Mouse (Mus musculus): Measurements from ENCODE around the gene Olfr1132. TPM values are rescaled to one million over a fixed set of nuclear protein-coding genes. Genes with fewer than 3 reads are reported as not detected.

Olfr1132 gene
- not detected in 2 replicates for polyA plus RNA-seq (2012; rRNA removed)

DNA sequence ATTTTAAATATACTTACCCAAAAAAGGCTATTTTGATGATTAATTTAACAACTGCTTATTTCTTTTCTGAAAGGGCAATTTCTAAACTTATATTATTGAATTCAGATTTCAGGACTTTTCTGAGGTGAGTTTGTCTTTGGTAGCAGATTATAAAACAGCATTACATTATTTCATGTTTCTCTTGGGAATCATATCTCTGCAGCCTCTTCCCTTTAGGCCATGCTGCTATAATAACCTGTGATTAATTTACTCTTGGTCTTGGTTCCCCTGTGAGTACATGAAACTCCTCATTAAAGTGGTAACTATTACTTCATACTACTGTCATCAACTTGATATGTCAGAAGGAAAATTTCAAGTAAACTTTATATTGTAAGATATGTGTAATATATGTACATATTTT, at the start of gene Olfr1132:
Olfr1132 (minus strand) TSS at position 101 of the 400 bp plus-strand sequence.

DNA sequence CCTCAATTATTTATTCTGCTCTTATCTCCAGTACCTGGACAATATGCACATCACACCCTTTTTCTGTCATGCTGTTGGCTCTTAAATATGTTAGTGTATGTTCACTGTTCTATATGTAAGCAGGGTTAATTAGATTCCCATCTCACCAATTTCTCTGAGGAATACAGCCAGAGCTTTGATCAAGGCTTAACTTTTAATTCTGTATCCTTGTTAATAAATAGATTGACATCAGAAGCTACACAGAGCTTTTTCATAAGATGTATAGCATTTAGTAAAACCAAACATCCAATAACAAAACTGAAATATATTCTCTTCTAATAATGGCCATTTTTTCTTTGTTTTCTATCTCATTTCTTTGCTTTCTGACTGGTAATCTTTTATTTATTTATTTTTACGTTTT, 36.2 kb upstream of the Olfr1132 start, which contains the start of gene Olfr1135:
Olfr1135 (minus strand) TSS at position 101 of the 400 bp plus-strand sequence.

DNA sequence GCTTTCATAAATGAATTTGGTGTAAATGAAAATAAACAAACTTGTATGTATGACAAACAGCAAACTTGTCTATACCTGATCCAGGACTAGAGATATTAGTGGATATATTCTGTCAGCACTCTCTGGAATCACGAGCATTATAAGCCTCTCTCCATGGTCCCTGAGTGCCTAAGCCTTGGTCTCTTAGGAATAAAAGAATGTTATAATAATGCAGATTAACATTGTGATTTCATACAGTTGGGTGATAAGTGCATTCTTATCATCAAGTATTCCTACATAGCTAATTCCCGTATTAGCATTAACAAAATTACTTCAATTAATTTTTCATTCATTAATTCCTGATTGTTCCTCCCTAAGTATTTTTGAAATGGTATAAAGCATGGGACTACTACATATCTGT, 21.0 kb upstream of the Olfr1132 start, which contains the start of gene Olfr1134:
Olfr1134 (minus strand) TSS at position 101 of the 400 bp plus-strand sequence.

DNA sequence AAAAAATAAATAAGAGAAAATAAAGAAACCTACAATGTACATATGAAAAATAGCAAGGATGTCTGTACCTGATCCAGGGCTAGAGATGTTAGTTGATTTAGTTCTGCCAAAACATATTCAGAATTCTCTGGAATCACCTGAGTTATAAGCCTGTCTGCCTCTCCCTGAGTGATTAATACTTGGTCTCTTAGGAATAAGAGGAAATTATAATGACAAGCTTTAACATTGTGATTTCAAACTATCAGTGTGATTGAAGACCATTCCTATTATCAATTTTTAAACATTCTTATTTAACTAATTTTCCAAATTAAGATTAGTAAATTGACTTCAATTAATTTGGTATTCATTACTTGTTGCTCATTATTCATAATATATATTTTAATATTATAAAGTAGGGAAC, 9.9 kb upstream of the Olfr1132 start, which contains the start of gene Olfr1133:
Olfr1133 (minus strand) TSS at position 101 of the 400 bp plus-strand sequence.

DNA sequence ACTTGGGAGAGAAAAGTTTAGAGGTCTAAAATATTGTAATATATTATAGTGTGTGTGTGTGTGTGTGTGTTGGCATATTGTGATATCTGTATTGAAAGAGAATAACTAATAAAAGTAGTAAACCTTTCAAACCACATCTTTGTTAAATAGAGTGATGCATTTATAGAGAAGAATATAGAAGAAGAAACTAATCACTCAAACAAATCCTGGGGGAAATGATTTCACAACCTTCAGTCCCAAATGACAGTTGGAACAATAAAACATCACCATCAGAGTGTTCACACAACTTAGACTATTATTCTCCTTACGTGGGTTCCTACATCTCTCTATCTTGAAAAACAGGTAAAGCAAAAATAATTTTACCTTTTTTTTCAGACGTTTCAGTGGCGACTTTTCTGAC, 10.5 kb downstream of the Olfr1132 start, which contains the start of gene Olfr1131:
Olfr1131 (plus strand) TSS at position 301 of the 400 bp plus-strand sequence.

DNA sequence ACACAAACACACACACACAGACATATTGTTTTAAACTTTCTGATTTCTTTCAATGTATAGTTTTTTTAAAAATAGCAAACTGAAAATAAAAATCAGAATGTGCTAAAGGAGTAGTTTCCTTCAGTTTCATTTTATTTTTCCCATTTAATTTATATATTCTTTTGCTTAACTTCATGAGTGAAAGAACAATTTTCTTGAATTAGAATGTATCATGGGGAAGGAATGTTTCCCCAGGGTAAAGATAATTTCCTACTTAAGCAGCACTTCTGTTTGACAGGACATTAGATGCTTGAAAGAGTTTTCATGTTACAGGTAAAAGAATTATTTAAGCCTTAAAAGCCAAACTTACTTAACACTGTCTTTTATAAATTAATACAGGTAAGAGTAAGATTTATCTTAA, 31.4 kb downstream of the Olfr1132 start, which contains the start of gene Olfr1130:
Olfr1130 (plus strand) TSS at position 301 of the 400 bp plus-strand sequence.

Other genes starting within 250 kb of the Olfr1132 start
- gene Olfr1123, start 220.9 kb downstream of the Olfr1132 start, polyA plus RNA-seq (2012; rRNA removed), result not detected in 2 replicates
- not detected in 2 replicates for gene Olfr1124, start 207.3 kb downstream of the Olfr1132 start, polyA plus RNA-seq (2012; rRNA removed)
- not detected in 2 replicates for gene Olfr1126, start 183.6 kb downstream of the Olfr1132 start, polyA plus RNA-seq (2012; rRNA removed)
- not detected in 2 replicates for gene Pramel7, start 140.4 kb downstream of the Olfr1132 start, polyA plus RNA-seq (2012; rRNA removed)
- gene Pramel6, start 131.0 kb downstream of the Olfr1132 start, polyA plus RNA-seq (2012; rRNA removed), result not detected in 2 replicates
- gene Olfr153, start 105.7 kb downstream of the Olfr1132 start, polyA plus RNA-seq (2012; rRNA removed), result not detected in 2 replicates
- gene Olfr1128, start 92.0 kb downstream of the Olfr1132 start, polyA plus RNA-seq (2012; rRNA removed), result not detected in 2 replicates
- gene Olfr1129, start 63.6 kb downstream of the Olfr1132 start, polyA plus RNA-seq (2012; rRNA removed), result not detected in 2 replicates
- gene Olfr1130, start 31.3 kb downstream of the Olfr1132 start, polyA plus RNA-seq (2012; rRNA removed), result not detected in 2 replicates
- gene Olfr1131, start 10.4 kb downstream of the Olfr1132 start, polyA plus RNA-seq (2012; rRNA removed), result not detected in 2 replicates
- not detected in 2 replicates for gene Olfr1133, start 9.8 kb upstream of the Olfr1132 start, polyA plus RNA-seq (2012; rRNA removed)
- gene Olfr1134, start 20.9 kb upstream of the Olfr1132 start, polyA plus RNA-seq (2012; rRNA removed), result not detected in 2 replicates
- gene Olfr1135, start 36.1 kb upstream of the Olfr1132 start, polyA plus RNA-seq (2012; rRNA removed), result not detected in 2 replicates
- not detected in 2 replicates for gene Olfr1136, start 56.4 kb upstream of the Olfr1132 start, polyA plus RNA-seq (2012; rRNA removed)
- gene Olfr1137, start 75.6 kb upstream of the Olfr1132 start, polyA plus RNA-seq (2012; rRNA removed), result not detected in 2 replicates
- not detected in 2 replicates for gene Olfr1138, start 102.4 kb upstream of the Olfr1132 start, polyA plus RNA-seq (2012; rRNA removed)
- not detected in 2 replicates for gene Olfr1140, start 106.2 kb upstream of the Olfr1132 start, polyA plus RNA-seq (2012; rRNA removed)
- gene Olfr1141, start 116.5 kb upstream of the Olfr1132 start, polyA plus RNA-seq (2012; rRNA removed), result not detected in 2 replicates
- gene Olfr152, start 141.9 kb upstream of the Olfr1132 start, polyA plus RNA-seq (2012; rRNA removed), result not detected in 2 replicates
- gene Olfr1143, start 163.1 kb upstream of the Olfr1132 start, polyA plus RNA-seq (2012; rRNA removed), result not detected in 2 replicates
- not detected in 2 replicates for gene Olfr1145, start 172.3 kb upstream of the Olfr1132 start, polyA plus RNA-seq (2012; rRNA removed)
- not detected in 2 replicates for gene Olfr1148, start 193.0 kb upstream of the Olfr1132 start, polyA plus RNA-seq (2012; rRNA removed)
- gene Olfr1150-ps1, start 206.5 kb upstream of the Olfr1132 start, polyA plus RNA-seq (2012; rRNA removed), result not detected in 2 replicates
- not detected in 2 replicates for gene Olfr1151, start 218.3 kb upstream of the Olfr1132 start, polyA plus RNA-seq (2012; rRNA removed)
- gene Olfr1152, start 229.0 kb upstream of the Olfr1132 start, polyA plus RNA-seq (2012; rRNA removed), result not detected in 2 replicates